Mouse (Mus musculus) duodenum, adult 2 months (tissue): ENCODE results near the gene Olfr608. TPM values are rescaled to one million over a fixed set of nuclear protein-coding genes. Genes with fewer than 3 reads are reported as not detected.

Source experiments
- polyA plus RNA-seq: library from polyadenylated mRNA; depleted of rRNA; stranded (reverse); fragments of >200 nt; gene quantifications from 2 replicates; pipeline ENCODE4 v1.2.3, GENCODE M21; 2012; ENCODE audit warnings: low replicate concordance; rRNA removed

Gene Olfr608
- not detected in 2 replicates for polyA plus RNA-seq

DNA sequence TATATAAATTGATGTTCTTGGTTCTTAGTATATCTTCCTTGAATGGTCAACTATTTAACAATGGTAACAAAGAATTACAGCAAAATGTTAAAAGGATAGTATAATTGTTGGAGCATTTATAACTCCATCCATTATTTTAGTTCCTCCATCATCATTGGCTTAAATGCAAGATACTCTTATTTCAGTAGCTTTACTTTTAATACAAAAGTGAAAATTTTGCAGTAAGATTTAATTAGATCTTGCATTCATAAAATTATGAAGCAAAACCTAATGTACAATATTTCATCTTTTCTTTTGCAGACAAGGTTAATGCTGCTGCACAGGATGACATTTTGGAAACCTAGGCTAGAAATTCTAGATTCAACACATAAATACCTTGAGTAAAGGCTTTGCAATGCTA, at the start of gene Olfr608:
Gene Olfr608 (plus strand): TSS at position 301 of the 400 bp plus-strand sequence.

DNA sequence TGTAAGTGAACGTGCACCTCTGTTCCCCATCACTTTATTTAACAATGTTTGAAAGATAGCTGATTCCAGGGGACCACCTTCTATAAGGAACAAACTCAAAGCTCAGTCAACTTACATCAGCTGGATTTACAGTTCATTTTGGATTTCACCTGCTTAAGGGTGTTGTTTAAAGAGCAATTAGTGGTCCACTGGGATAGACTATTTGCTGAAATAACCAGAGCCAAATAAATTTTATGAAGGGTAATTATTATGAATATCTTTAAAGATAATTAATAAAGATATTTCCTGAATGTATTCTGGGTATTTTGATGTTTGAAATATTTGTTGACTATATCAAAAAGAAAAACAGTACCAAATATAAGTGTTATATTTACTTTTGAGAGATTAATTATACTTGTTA, 24.3 kb upstream of the Olfr608 start, which contains the start of gene Olfr605:
Gene Olfr605 (minus strand): TSS at position 101 of the 400 bp plus-strand sequence.

DNA sequence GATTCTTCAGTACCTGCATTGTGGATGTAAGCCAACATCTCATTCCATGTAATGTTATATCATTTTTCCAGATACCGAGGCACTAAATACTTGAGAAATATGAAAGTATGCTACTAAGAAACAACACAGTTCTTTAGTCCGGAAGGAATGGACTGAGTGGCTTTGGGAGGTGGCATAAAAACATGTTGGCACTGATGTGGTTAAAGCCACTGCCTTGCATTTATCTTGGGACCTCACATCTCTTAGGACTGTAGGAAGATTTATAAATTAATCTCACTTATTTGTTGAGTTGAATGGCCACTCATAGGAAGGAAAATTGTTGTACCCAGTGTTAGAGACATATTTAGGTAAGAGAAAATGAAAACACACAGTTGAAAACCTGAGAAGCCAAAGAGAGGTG, 20.9 kb upstream of the Olfr608 start, which contains the start of gene Olfr606:
Gene Olfr606 (plus strand): TSS at position 301 of the 400 bp plus-strand sequence.

DNA sequence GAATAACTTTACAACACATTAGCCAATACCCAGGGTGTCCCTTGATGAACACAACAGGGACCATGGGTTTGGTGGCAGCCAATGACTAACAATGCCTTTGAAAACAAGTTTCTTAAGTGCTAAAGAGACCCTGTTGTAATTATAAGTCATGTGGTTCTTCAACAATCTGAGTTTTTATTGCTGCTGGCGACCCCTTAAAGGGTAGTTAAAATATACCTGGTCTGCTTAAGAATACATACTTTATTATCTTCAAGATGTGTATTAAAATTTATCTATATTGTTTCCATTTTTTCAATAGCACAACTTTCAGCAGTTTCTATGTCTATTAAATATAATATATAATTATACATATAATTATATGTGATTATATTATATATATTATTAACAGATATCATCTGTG, 28.3 kb downstream of the Olfr608 start, which contains the start of gene Olfr609:
Gene Olfr609 (minus strand): TSS at position 101 of the 400 bp plus-strand sequence.

DNA sequence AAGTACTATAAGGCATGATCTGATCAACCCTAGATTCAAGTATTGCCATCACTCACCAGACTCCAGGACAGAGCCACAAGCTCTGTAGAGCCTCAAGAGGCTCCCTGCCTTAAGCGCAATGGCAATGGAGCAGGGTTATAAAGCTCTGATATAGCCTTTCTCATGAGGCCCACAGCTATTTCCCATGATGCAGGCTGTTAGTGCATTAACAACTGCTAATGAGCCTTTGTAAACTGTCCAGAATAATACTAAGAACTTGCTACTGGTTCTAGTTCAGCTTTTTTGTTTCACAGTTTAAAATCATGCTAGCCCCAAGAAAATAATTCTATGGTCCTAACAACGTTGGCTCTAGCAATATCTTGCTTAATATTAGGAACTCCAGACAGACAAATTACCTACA, 42.3 kb downstream of the Olfr608 start, which contains the start of gene Olfr610:
Gene Olfr610 (minus strand): TSS at position 101 of the 400 bp plus-strand sequence.

DNA sequence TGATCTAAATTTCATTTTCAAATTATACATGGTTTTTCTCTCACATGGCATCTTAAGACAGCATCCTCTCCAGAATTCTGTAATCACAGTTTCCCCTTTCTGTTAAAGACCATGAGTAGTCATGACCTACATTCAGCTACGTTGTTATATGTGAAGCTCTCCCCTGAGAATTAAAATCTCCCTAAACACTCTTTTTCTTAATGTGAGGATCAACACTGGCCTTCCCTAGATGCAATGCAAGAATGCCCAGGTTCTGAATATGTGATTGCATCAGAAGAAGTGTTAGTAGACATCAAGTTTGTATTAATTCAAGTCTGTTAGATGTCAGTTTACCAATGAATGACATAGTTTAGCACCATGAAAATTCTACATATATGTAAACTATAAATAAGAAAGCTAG, 51.1 kb downstream of the Olfr608 start, which contains the start of gene Olfr611:
Gene Olfr611 (minus strand): TSS at position 101 of the 400 bp plus-strand sequence.

Other genes starting within 250 kb of the Olfr608 start
- gene Usp17ld, start 217.4 kb upstream of the Olfr608 start, polyA plus RNA-seq: not detected in 2 replicates
- gene Olfr596, start 164.2 kb upstream of the Olfr608 start, polyA plus RNA-seq: not detected in 2 replicates
- not detected in 2 replicates for gene Olfr597, start 153.6 kb upstream of the Olfr608 start, polyA plus RNA-seq
- gene Olfr598, start 146.3 kb upstream of the Olfr608 start, polyA plus RNA-seq: not detected in 2 replicates
- not detected in 2 replicates for gene Olfr599, start 134.0 kb upstream of the Olfr608 start, polyA plus RNA-seq
- gene Olfr600, start 120.2 kb upstream of the Olfr608 start, polyA plus RNA-seq: not detected in 2 replicates
- gene Olfr601, start 107.2 kb upstream of the Olfr608 start, polyA plus RNA-seq: not detected in 2 replicates
- not detected in 2 replicates for gene Olfr603, start 83.7 kb upstream of the Olfr608 start, polyA plus RNA-seq
- gene Usp17lc, start 54.8 kb upstream of the Olfr608 start, polyA plus RNA-seq: not detected in 2 replicates
- gene Olfr605, start 24.4 kb upstream of the Olfr608 start, polyA plus RNA-seq: not detected in 2 replicates
- not detected in 2 replicates for gene Olfr606, start 20.8 kb upstream of the Olfr608 start, polyA plus RNA-seq
- not detected in 2 replicates for gene Olfr607, start 5.7 kb upstream of the Olfr608 start, polyA plus RNA-seq
- not detected in 2 replicates for gene Olfr609, start 28.2 kb downstream of the Olfr608 start, polyA plus RNA-seq
- not detected in 2 replicates for gene Olfr610, start 42.2 kb downstream of the Olfr608 start, polyA plus RNA-seq
- not detected in 2 replicates for gene Olfr611, start 51.0 kb downstream of the Olfr608 start, polyA plus RNA-seq
- not detected in 2 replicates for gene Olfr612, start 72.8 kb downstream of the Olfr608 start, polyA plus RNA-seq
- not detected in 2 replicates for gene Olfr613, start 78.2 kb downstream of the Olfr608 start, polyA plus RNA-seq
- not detected in 2 replicates for gene Olfr615, start 86.2 kb downstream of the Olfr608 start, polyA plus RNA-seq
- not detected in 2 replicates for gene Olfr616, start 99.3 kb downstream of the Olfr608 start, polyA plus RNA-seq
- not detected in 2 replicates for gene Olfr617, start 103.2 kb downstream of the Olfr608 start, polyA plus RNA-seq
- gene Olfr618, start 120.2 kb downstream of the Olfr608 start, polyA plus RNA-seq: not detected in 2 replicates
- gene Olfr619, start 130.7 kb downstream of the Olfr608 start, polyA plus RNA-seq: not detected in 2 replicates
- not detected in 2 replicates for gene Olfr620, start 142.7 kb downstream of the Olfr608 start, polyA plus RNA-seq
- not detected in 2 replicates for gene Olfr622, start 172.8 kb downstream of the Olfr608 start, polyA plus RNA-seq
- gene Olfr623, start 193.8 kb downstream of the Olfr608 start, polyA plus RNA-seq: not detected in 2 replicates
- gene Olfr624, start 201.3 kb downstream of the Olfr608 start, polyA plus RNA-seq: not detected in 2 replicates
- gene Olfr625-ps1, start 212.8 kb downstream of the Olfr608 start, polyA plus RNA-seq: not detected in 2 replicates
- not detected in 2 replicates for gene Olfr243, start 244.8 kb downstream of the Olfr608 start, polyA plus RNA-seq